Mouse (Mus musculus) MEL (cell line): ENCODE data around the gene Magi2.

Source experiments
- CTCF ChIP-seq, 3 experiments: IDR thresholded peaks in 2 of 3; conservative IDR thresholded peaks in 1 of 3; 2 replicates each; pipeline ENCODE4 v1.5.1; 2011 to 2012; ENCODE audit warnings: low read length in 3 of 3, low read depth in 2 of 3, mild to moderate bottlenecking in 2 of 3, improper control_type of control experiment in 1 of 3, inconsistent platforms in 1 of 3, mixed read lengths in 1 of 3, moderate library complexity in 1 of 3; ENCODE audit not compliant: control insufficient read depth in 1 of 3, insufficient read depth in 1 of 3, poor library complexity in 1 of 3, severe bottlenecking in 1 of 3
- E2F4 ChIP-seq: IDR thresholded peaks from 2 replicates; pipeline ENCODE4 v1.6.1; 2011; ENCODE audit warnings: low read depth, low read length, improper control_type of control experiment, borderline replicate concordance
- EP300 ChIP-seq, 2 experiments: IDR thresholded peaks; 2 replicates each; pipeline ENCODE4 v1.6.1; 2011; ENCODE audit warnings: improper control_type of control experiment in 2 of 2, low read length in 2 of 2, low read depth in 1 of 2, mild to moderate bottlenecking in 1 of 2
- KAT2A ChIP-seq: conservative IDR thresholded peaks from 2 replicates; pipeline ENCODE4 v1.6.1; 2012; ENCODE audit warnings: low read depth, low read length, improper control_type of control experiment, inconsistent platforms
- MAFK ChIP-seq: IDR thresholded peaks from 2 replicates; pipeline ENCODE4 v1.6.1; 2011; ENCODE audit warnings: low read depth, mild to moderate bottlenecking, low read length, improper control_type of control experiment, borderline replicate concordance
- MAZ ChIP-seq: IDR thresholded peaks from 2 replicates; pipeline ENCODE4 v1.6.1; 2012; ENCODE audit warnings: low read depth, mild to moderate bottlenecking, inconsistent platforms, low read length, improper control_type of control experiment
- NRF1 ChIP-seq: IDR thresholded peaks from 2 replicates; pipeline ENCODE4 v1.6.1; 2014; ENCODE audit warnings: low read depth, mild to moderate bottlenecking, inconsistent platforms, low read length, improper control_type of control experiment, moderate library complexity; ENCODE audit not compliant: poor library complexity, insufficient read depth, severe bottlenecking
- POLR2A ChIP-seq, 2 experiments: IDR thresholded peaks; 2 replicates each; pipeline ENCODE4 v1.6.1; 2011 to 2012; ENCODE audit warnings: low read length in 2 of 2, mild to moderate bottlenecking in 2 of 2, control low read depth in 1 of 2, improper control_type of control experiment in 1 of 2, low read depth in 1 of 2, moderate library complexity in 1 of 2; ENCODE audit not compliant: control insufficient read depth in 1 of 2, insufficient read depth in 1 of 2, poor library complexity in 1 of 2
- TCF12 ChIP-seq: IDR thresholded peaks from 2 replicates; pipeline ENCODE4 v1.6.1; 2014; ENCODE audit warnings: low read depth, mild to moderate bottlenecking, inconsistent platforms, low read length, improper control_type of control experiment, moderate library complexity
- ZC3H11A ChIP-seq: IDR thresholded peaks from 2 replicates; pipeline ENCODE4 v1.6.1; 2012; ENCODE audit warnings: low read depth, mild to moderate bottlenecking, inconsistent platforms, low read length, improper control_type of control experiment
- ZMIZ1 ChIP-seq: IDR thresholded peaks from 2 replicates; pipeline ENCODE4 v1.6.1; 2012; ENCODE audit warnings: low read depth, mild to moderate bottlenecking, inconsistent platforms, low read length, improper control_type of control experiment, moderate library complexity

DNA sequence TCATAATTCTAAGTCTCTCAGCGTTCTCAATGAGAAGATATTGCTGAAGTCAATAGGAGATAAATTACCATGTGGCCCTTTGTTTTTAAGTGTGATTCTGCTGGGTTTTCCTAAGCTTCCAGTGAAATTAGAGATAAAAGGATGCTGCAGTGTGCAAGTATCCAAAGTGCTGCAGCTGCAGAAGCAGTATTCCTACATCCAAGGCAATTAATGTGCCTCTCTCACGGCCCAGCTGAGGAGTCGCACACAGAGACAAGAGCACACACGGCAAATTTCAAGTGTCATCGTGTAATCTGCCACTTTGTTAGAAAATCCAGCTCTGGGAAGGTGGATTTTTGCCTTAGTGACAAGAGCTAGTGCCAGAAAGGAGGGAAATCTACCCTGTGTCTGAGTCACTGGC is 1177.7 kb downstream of the Magi2 start:
- no peak for TF ChIP-seq ZC3H11A
- TF ChIP-seq MAZ, result no peak
- no peak for TF ChIP-seq CTCF (IDR thresholded peaks at IDR 0.05 in 2 of 3, conservative IDR thresholded peaks at IDR 0.05 in 1 of 3; ENCODE audit: control insufficient read depth in 1 of 3, insufficient read depth in 1 of 3, low read depth in 2 of 3, low read length in 3 of 3, poor library complexity in 1 of 3, severe bottlenecking in 1 of 3)
- TF ChIP-seq TCF12, result no peak
- TF ChIP-seq E2F4, result no peak
- TF ChIP-seq POLR2A (IDR thresholded peaks at IDR 0.05; ENCODE audit: control insufficient read depth in 1 of 2, insufficient read depth in 1 of 2, low read depth in 1 of 2, low read length in 2 of 2, poor library complexity in 1 of 2), result no peak
- TF ChIP-seq ZMIZ1, result no peak
- no peak for TF ChIP-seq NRF1
- no peak for TF ChIP-seq KAT2A
- no peak for TF ChIP-seq EP300 (IDR thresholded peaks at IDR 0.05; ENCODE audit: low read depth in 1 of 2, low read length in 2 of 2)
- no peak for TF ChIP-seq MAFK
